ENCODE assay signal across 27 mouse cellular contexts in genomic region chr3:36816633-36817032, GRCm38 (mm10).
"Had no signal": no experiment of that assay in that cellular context is flagged by ENCODE, and none has a peak within 500 bp of the region (broad histone marks: within the 10 kb centered on the region; RNA-seq: fewer than 3 reads in every experiment).

No protein-coding gene starts in this region.

- H3K4me1 ChIP-seq: heart, embryonic 13.5 days; heart, embryonic 15.5 days; hindbrain, embryonic 12.5 days; intestine, embryonic 15.5 days; liver, embryonic 13.5 days had no signal

- H3K4me2 ChIP-seq: heart, embryonic 11.5 days; heart, embryonic 13.5 days; heart, embryonic 15.5 days; hindbrain, embryonic 12.5 days; hindbrain, embryonic 14.5 days; intestine, embryonic 15.5 days; limb, embryonic 13.5 days; limb, embryonic 15.5 days; liver, embryonic 13.5 days had no signal

- H3K4me3 ChIP-seq: gastrocnemius, adult 2 months; heart, adult 2 months; heart, embryonic 13.5 days; heart, embryonic 15.5 days; hindbrain, embryonic 12.5 days; intestine, embryonic 15.5 days; layer of hippocampus, adult 2 months; left cerebral cortex, adult 2 months; limb, embryonic 13.5 days; limb, embryonic 15.5 days; liver, embryonic 13.5 days had no signal

- H3K27ac ChIP-seq: gastrocnemius, adult 2 months; heart, adult 2 months; heart, embryonic 13.5 days; heart, embryonic 15.5 days; hindbrain, embryonic 12.5 days; hindbrain, embryonic 14.5 days; intestine, embryonic 15.5 days; layer of hippocampus, adult 2 months; left cerebral cortex, adult 2 months; limb, embryonic 13.5 days; limb, embryonic 15.5 days; liver, embryonic 13.5 days had no signal

- H3K9ac ChIP-seq: heart, embryonic 13.5 days; heart, embryonic 15.5 days; hindbrain, embryonic 12.5 days; hindbrain, embryonic 14.5 days; intestine, embryonic 15.5 days; limb, embryonic 13.5 days; limb, embryonic 15.5 days; liver, embryonic 13.5 days had no signal

- H3K27me3 ChIP-seq: heart, embryonic 13.5 days; heart, embryonic 15.5 days; hindbrain, embryonic 12.5 days; intestine, embryonic 15.5 days; limb, embryonic 13.5 days; limb, embryonic 15.5 days; liver, embryonic 13.5 days had no signal

- H3K9me3 ChIP-seq: heart, embryonic 13.5 days; heart, embryonic 15.5 days; hindbrain, embryonic 12.5 days; intestine, embryonic 15.5 days; limb, embryonic 13.5 days; limb, embryonic 15.5 days; liver, embryonic 13.5 days had no signal

- H3K36me3 ChIP-seq: heart, embryonic 13.5 days; heart, embryonic 15.5 days; hindbrain, embryonic 12.5 days; intestine, embryonic 15.5 days; limb, embryonic 13.5 days; limb, embryonic 15.5 days; liver, embryonic 13.5 days had no signal

- ATAC-seq: hindbrain, embryonic 16.5 days; inflammation-experienced regulatory T-cells, adult 6 months; intestine, embryonic 15.5 days; intestine, postnatal 0 days had no signal

- DNase-seq: gastrocnemius, adult 2 months; gastrocnemius, postnatal 10 days; gastrocnemius, postnatal 25 days; heart, adult 11 months; heart, adult 2 months; heart, postnatal 14 days; heart, postnatal 36 days; kidney, adult 18-20 months; kidney, adult 8-10 months; kidney, postnatal 10 days; kidney, postnatal 25 days; kidney, postnatal 4 days; left cerebral cortex, postnatal 4 days; liver, embryonic 13.5 days had no signal
